Mouse (Mus musculus) cerebellum, adult 9-11 months (tissue): ENCODE data around the gene Ubxn7.
A peak's percentile ranks its signal among the peaks of the same experiment; 100 is the strongest.

Experiments used
- DNase-seq: peaks from one replicate; pipeline ENCODE4 v3.0.0; 2022

Ubxn7 gene

DNA sequence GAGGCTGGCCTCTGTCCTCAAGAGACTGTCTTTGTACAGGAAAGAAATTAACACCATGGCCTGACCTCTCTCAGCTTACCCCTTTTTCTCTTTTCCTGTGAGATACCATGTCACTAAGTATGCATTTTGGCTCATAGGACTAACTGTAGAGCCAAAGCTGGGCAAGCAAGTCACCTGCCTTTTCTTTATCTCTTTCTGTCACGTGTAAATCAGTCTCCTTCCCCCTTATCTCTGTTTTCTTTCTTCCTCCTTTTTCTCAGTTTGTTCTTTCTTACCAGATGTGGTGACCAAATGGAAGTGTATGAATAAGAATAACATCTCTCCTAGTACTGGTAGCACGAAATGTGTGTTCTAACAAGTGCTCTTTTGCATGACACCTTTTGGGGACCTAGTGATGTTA is 52.8 kb downstream of the Ubxn7 start:
- DNase-seq: no peak

DNA sequence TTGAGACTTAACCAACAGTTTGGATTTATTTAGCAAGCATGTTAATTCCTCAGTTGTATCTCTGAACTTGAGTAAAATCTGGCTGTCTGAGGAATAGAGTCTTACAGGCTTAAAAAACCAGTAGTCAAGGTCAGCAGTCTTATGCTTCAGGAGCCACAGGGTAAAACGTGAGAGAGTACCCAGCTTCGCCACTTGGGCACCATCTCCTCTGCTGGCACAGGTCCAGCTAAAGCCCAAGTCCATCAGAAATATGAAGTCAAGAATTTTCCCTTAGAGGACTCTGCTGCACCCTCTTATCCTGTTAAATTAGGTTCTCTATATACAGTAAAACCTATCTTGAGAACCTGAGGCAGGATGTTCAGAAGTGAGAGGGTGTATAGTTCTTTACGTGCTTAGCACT is 54.8 kb downstream of the Ubxn7 start:
- DNase-seq: no peak

DNA sequence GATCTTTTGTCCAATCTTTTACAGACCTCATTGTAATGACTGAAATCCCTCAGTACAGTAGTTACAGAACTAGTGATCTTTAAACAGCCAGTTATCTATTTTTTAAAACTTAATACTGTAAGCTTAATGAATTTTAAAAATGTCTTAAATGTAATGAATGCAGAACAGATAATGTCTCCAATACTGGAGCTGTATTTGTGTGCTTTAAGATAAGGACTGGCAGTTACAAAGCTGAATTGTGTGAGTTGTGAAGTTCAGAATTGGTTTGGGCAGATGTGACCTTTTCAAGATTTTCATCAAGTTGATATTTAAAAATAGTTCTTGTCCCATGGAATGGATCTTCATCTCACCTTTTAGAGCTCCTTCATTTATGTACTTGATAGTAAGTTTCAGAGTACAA is 57.0 kb downstream of the Ubxn7 start:
- no peak for DNase-seq

DNA sequence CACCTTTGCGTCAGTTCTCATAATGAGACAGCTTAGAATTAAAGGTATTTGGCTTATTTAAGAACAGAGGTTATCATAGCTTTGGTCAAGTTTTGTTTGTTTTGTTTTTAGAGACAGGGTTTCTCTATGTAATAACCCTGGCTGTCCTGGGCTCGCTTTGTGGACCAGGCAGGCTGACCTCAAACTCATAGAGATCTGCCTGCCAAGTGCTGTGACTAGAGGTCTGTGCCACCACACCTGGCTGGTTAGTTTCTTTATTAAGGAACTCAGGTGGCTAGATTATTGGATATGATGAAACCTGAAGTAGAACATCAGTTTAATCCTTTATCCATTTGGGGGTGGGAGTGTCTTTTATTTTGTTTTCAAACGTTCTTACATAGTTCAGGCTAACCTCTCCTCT is 57.8 kb downstream of the Ubxn7 start:
- DNase-seq: no peak

DNA sequence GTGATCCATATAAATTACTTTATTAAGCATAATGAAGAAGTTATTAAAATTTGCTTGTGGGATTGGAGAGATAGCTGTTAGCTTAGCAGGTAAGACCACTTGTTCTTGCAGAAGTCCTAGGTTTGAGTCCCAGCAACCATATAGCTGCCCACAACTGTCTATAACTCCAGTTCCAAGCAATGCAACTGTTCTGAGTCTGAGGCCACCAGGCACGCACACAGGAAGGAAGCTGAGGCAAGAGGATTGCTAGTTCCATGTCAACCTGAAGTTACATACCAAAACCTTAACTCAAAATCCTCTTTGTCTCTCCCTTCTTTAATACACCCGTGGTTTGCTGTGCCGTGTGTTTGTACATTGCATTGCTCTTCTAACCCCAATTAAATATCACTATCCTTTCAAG is 58.8 kb downstream of the Ubxn7 start:
- no peak for DNase-seq

DNA sequence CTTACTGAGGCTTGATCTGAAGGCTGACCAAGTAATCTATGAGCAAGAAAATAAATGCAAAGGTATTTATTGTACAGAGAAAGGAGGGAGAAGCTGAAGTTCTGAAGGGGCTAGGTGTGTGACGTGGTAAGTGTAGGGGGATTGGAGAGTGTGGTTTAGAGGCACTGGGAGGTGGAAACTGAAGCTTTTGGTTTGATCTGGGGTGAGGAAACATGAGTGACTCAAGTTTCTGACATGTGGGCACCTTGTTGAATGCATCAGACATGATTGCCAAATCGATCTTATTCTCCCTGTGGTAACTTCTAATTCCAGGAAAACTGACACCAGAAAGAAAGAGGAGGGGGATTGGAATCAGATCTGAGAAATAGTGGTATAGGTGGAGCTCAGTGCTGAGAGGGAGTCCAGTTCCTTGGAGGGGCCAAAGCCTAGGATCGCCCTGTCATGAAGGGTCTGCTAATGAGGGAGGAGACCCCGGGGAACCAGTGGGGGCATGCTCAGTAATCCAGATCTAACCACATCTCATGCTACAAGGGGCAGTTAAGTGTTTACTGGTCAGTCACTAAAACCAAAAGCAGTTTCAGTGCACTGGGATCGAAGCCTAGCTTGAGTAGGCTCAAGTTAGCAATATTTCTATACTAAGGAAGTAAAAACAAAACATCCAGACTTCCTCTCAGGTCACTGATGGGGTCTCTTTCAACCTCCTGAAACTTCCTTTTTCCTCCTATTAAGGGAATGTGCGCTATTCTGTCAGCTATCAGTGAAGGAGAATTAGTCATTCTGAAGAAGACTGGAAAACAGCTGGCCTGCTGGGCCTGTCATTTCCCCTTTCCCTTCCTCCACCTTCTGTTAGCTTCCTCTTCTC is 63.9 kb downstream of the Ubxn7 start:
- no peak for DNase-seq

DNA sequence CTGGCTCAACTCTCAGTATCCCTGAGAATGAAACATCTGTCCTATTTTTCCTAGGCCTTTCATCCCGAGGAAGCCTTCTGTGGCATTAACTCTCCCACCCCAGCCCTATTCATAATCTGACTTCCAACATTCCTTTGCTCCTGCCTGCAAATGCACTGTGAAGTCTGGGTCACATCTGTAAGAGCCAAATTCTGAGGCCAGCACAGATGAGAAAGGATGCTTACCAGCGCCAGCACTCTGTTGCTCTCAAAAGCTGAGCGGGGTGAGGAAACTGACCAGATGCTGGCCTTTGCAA is 64.4 kb downstream of the Ubxn7 start:
- no peak for DNase-seq

DNA sequence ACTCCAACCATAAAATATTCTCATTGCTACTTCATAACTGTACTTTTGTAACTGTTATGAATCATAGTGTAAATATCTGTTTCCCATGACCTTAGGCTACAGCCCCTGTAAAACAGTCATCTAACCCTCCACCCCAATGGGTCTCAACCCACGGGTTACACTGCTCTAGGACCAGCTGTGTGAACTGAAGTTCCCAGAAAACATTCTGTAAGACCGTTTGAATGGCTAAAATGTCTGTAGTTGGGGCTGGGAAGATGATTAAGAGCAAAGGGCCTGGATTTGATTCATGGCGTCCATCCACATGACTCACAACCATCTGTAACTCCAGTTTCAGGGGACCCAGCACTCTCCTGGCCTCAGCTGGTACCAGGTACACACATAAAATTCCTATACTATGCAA is 66.1 kb downstream of the Ubxn7 start:
- DNase-seq: no peak

DNA sequence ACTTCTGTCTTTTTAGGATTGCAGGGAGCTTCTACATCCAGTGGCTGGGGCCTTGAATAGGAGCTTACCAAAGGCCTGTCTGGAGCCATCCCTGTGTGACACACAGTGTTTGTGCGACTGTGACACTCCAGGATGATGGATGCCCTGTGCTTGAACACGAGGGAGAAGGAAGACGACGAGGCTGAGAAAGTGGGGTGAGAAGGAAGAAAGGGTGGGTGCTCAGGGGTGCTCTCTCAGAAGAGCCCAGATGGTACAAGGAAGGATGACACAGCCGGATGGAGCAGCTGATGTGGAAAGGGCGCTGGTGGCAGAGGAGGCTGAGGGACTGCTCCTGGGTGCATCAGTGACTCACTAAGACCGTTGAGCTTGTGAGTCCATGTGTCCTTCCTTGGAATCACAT is 68.2 kb downstream of the Ubxn7 start, which contains the start of gene Tm4sf19:
TSS of gene Tm4sf19 (plus strand) at position 240 of the 400 bp plus-strand sequence.
- DNase-seq: no peak

DNA sequence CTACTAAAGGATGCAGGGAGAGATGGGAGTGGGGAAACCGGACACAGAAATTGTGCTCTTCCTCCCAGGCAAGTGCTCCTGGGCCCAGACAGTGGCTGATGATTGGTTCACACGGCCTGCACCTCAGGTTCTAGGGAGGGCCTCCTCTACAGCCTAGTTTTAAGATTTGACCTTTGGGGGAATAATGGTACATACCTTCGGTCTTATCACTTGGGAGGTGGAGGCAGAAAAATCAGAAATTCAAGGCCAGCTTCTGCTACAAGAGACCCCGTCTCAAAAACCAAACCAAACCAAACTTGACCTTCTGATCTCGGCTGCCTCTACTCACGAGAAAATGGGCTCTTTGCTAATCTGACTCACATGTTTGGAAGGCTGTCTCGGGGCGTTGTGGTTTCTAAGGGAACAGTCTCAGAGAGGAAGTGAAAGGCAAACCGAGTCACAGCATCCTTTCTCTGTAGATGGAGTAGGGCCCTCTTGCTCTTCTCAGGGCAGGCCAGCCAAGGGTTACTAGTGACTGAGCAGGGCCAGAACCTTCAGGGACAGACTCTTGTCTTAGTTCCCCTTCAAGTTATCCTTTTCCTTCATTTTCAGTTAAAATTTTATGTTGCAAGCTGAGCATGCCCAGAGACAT is 69.4 kb downstream of the Ubxn7 start:
- DNase-seq: no peak

DNA sequence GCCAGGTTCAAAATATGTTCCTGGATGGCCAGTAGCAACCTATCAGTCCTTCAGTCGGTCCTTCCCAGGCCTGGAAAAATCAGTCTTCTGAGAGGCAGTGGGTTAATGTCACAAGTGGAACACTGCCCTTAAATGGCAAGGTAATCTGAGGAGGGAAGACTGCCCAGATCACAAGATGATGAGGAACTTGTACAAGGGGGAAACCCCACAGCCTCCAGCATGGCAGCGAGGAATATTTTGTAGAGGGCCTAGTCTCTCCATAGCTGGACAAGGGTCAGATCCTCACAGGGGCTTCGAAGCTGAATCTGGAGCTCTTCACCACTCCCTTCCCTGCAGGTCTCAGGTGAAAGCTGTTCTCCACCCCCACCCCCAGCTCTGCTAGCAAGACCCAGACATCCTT is 70.8 kb downstream of the Ubxn7 start:
- no peak for DNase-seq

DNA sequence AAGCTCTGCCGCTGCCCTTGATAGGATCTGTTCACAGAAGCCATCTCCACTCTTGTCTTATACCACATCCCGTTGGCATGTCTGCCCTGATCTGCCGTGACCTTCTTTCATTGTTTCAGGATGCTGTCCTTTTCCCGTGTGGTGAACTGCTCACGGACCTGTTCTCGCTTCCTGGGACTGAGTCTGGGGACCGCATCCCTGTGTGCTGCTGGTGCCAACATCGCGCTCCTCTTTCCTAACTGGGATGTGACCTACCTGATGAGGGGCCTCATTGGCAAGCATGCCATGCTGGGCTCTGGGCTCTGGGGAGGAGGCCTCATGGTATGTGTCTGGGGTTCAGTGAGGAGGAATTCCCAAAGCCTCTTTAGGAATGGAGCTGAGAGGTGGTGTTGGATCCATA is 73.7 kb downstream of the Ubxn7 start:
- no peak for DNase-seq

DNA sequence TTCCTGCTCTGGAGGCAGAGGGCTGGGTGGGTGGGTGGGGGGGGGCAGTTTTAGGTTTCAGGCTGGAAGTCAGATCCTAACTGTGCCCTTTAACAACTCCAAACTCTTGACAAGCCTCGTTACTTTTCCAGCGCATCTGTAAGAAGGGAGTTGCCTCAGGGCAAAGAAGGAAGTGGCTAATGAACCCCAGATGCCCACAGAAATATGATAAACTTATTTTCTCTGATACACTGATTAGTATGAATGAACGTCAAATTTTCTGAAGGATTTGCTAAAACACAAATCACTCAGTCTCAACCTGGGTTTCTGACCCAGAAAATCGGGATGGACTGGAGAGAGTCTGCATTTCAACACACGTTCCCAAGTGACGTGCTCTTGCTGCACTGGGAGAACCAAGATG is 74.6 kb downstream of the Ubxn7 start:
- no peak for DNase-seq

DNA sequence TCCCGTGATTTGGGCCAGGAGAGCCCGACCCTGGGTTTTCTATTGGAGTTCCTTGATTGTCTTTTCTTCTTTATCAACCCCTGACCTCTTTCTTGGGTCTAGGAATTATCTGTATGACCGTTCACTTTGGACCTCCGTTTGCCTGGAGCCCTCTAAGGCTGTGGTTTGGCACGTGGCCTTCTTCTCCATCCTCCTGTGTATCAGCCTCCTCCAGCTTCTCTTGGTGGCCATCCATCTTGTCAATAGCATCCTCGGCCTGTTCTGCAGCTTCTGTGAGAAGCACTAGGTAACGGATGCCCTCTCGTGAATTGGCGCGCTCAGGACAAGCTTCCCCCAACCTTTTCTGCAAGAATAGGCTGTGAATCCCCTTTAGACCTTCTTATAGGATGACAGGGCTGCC is 75.7 kb downstream of the Ubxn7 start:
- DNase-seq: no peak

DNA sequence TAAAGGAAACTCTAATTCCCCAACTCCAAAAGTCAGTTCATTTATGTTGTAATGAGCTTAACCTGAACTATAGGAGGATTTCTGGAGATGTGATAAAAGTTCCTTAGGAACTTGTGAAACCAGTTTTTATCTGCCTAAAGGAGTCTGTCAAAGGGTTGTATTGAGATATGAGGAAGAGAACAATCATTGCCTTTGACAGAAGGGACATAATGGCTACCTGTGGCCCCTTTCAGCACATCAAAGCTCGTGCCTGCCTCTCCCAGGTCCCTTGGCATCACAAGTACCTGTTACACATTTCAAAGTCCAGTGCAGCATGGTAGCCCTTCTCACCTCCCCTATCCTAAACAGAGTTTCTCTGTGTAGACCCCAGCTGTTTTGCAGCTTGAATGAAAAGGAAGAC is 85.4 kb downstream of the Ubxn7 start:
- DNase-seq: no peak

DNA sequence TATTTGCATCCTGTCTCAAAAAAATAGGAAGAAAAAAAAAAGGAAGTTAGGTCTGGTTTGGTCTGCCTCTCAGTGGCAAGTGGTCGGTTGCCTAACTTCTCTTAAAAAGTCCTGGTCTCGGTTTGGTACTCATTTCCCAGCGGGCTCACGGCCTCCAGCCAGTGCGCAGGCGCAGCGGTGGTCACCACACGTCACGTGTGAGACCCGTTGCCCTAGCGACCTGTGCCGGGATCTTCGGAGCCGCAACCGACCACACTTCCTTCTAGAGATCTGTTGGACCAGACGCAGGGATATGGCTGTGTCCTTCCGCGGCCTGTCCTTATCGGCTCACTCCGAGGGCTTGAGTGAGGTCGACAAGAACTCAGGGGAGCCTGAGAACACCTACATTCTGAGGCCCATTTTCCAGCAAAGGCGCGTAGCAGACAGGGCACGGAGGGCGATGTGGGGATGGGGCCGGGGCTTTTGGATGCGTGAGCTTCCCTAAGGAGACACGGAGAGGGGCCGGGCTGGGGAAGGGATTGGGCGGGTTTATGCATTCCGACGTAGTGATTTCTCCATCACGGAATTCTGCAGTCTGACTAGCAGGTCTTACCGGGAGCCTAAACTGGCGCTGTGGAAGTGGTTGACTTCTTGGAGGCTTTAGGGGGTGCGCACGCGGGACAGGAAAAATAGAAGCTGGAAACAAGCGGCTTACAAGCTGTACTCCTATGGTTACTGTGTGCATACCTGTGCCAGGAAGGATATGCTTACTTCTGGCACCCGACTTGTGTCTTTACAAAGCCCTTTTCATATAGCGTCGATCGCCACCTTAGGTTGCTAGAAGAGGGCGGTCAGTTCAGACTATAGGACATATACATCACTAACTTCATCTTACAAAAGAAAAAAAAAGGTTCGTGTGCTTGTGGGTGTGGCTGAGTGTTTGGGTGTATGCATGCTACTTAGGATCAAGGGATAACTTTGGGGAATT is 87.7 kb downstream of the Ubxn7 start, which contains the start of gene Tctex1d2:
TSS of gene Tctex1d2 (plus strand) at position 186 of the 967 bp plus-strand sequence.
- DNase-seq: peak; percentile 96

DNA sequence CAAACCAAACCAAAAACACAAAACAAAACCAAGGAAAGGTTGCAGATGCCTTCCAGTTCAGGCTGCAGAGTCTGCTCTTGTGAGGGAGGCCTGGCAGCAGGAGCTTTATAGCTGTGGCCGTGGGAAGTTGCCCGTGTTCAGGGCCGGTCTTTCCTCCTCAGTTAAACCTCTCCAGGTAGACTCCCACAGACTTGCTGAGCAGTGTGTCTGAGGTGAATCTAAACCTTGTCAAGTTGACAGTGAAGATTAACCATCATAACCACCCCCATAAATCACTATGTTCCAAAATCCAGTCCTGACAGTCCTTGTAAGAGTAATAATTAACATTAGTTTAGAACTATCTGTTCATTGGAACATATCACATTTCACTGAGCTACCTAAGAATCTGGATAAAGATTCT is 95.4 kb downstream of the Ubxn7 start:
- no peak for DNase-seq

DNA sequence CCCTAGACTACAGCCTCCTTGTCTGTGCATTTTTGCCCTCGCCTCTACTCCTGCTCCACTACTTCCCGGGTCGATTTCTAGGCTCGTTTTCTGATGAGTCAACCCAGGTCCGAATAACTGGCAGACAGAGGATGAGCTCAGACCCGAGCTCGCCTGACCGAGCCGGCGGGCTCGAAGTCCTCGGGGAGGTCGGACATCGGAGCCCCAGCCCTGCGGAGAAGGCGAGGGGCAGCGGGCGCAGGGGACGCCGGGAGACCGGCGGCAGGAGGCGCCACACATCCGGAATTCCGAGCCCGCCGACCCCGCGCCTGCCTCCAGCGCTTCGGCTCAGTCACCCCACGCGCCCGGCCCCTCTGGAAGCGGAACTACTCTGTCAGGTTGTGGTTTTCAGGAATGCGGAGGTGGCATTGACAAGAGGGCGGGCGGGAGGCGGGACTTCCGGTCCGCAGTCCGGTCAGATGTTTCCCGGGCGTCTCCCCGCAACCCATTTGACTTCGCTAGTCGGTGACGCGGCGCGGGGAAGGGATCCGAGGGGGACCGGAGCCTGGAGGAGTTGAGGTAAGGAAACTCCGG is 98.5 kb downstream of the Ubxn7 start, which contains the start of gene Pcyt1a:
TSS of gene Pcyt1a (plus strand) at position 448 of the 573 bp plus-strand sequence.
- peak; percentile 91 for DNase-seq

DNA sequence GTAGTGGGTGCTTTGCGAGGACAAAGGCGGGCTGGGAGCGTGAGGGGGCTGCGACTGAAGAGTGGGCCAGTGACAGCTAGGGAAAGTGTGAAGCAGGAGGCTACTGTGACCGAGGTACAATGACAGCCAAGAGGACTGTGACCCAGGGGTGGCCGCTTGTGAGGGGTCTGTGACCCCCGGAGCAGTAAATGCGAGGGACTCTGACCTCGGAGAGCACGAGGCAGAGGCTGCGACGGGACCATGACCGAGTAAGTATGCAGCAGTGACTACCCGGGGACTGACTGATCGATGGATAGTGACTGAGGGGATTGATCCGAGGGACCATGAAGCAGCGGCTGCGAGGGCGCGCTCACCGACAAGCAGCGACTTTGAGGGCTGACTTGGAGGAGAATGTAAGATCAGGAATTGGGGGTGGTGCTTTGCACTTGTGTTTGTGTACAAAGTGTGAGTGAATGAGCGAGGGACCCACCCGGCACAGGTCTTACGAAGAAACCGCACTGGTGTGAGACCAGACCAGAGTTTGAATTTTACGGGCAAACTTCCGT is 99.1 kb downstream of the Ubxn7 start:
- DNase-seq: no peak

DNA sequence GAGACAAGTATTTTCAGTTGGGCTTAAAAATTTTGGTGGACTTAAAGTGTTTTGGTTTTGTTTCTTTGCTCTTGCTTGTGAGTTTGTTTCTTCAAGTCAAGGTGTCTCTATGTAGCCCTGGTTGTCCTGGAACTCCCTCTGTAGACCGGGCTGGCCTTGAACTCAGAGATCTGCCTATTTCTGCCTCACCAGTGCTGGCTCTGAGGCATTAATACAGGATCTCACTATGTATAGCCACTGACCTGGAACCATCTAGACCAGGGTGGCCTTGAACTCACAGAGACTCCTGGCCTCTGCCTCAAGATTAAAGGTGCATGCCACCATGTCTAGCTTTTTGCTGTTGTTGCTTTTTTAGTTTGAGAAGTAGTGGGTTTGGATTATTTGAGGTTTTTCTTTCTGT is 99.9 kb downstream of the Ubxn7 start:
- DNase-seq: no peak

DNA sequence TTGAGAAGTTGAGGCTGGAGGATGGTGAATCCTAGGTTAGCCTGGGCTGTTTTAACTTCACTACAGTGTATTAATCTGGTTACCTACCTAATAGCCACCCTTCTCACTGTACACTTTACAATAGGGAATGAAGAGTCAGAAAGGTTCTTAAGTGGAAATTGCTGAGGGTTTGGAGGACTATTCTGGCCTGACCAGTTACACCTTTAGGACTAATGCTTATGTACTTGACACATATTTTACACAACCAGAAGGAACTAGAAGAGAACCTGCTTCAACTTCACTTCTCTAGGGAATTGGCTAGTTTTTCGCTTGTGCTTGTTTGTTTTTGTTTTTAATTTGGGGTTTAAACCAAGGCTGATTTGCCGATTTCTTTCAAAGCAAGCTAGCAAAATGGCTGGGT is 101.1 kb downstream of the Ubxn7 start:
- DNase-seq: no peak

DNA sequence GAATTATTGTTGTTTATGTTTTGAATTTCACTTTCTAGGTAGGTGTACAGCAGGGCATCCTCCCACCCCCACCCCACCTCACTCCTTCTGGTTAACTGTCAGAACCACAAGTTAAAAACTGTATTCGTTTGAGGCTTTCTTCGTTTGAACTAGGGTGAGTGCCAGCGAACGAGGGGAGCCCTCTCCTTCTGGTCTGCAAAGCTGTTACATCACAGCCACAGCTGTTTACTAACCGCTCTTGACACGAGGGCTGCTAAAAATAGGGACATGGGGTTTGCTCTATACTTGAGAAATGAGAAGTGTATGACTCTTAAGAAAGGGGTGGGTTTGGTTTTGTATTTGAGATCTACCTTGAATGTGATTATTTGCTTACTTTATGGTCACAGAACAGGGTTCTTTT is 102.0 kb downstream of the Ubxn7 start:
- DNase-seq: no peak

DNA sequence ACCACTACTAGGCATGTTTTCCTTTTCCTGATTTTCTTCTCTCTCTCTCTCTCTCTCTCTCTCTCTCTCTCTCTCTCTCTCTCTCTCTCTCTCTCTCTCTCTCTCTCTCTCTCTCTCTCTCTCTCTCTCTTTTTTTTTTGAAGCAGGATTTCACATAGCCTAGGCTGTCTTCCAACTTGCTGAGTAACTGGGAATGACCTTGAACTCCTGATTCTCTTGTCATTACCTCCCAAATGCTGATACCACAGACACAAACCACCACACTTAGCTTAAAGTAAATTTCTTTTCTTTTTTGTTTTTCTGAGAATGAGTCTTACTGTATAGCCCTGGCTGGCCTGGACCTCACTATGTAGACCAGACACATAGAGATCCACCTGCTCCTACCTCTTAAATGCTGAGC is 102.6 kb downstream of the Ubxn7 start:
- no peak for DNase-seq
